Mouse (Mus musculus) lung, adult 18-20 months (tissue): ENCODE measurements at regions not wholly inside any gene's neighbourhood (a gene's known extent, or its start where the extent isn't known, plus 50 kb on each side); places are given as distances from the start of the nearest gene placed in this dataset.

Source experiments
- DNase-seq, 2 experiments: peaks; one replicate each; pipeline ENCODE4 v3.0.0; 2022; ENCODE audit warnings: mixed read lengths in 2 of 2

DNA sequence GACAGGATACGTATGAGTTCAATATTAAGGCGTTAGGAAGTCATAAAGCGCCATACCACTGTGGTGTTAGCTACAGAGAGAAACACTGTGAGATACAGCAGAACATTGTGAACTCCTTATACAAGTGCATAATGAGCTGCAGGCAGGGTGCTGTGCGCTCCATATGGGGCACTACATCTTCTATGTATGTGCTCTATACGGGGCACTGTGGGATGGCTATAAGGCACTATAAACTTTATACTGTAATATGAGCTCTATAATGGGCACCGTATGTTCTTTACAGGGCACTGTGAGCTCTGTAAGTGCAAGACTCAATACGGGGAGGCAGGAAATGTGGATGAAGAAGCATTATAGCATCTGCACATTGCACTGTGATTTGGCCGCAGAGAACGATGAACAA, 183.2 kb upstream of the Krr1 start:
- DNase-seq, result no peak

DNA sequence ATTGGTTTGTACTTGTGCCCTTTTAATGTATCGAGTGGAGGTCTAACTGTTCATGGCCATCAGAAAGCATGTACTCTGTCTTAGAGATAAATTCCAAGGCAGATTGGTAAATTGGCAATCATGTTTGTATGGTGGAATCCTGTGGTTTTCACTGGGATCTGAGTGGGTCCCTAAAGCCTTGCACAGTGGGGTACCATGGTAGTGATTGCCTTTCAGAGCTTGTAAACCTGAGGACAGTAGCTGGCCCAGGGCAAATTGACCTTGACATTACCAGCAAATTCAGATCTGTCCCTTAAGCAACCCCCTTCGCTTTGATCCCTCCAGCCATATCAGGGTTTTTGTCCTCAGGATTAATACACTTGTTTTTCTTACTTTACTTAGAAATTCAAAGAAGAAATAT, 181.6 kb upstream of the Krr1 start:
- no peak for DNase-seq

DNA sequence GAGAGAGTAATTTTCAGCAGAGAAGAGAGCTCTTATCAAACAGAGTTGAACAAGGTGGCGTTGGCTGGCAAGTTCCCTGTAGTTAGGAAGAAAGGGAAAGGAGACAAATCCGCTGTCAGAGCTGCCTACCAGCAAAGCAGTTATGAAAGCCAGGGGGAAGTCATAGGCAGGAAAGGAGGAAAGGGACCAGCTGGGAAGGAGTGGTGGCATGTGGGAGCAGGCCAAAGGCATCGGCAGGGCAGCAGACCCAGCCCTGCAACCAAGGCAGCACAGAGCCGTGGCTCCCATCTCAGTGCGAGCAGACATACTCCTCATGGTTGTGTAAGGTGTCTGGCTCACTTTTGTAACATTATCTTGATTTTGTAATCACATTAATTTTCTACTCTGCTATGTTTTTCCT, 177.4 kb upstream of the Krr1 start:
- DNase-seq, result peak; percentile 45 to 62

DNA sequence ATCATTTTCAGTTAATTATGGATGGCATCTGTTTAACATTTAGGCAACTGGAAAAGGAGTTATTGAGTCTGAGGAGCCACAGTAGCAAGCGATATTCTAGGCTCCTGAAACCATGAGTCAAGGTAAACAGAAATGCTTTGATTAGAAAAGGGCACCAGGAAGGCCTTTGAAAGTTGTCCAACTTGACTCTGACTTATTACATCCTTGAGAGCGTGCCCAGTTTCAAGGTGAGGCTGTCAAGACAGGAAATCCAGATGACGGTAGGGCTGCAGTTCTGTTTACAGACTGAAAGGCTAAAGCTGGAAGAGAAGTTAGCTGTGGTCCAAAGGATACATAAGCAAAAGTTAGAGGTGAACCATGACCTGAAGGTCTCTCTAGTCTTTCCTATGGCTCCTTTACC, 176.7 kb upstream of the Krr1 start:
- peak in 1 of 2 experiments; percentile 58 for DNase-seq

DNA sequence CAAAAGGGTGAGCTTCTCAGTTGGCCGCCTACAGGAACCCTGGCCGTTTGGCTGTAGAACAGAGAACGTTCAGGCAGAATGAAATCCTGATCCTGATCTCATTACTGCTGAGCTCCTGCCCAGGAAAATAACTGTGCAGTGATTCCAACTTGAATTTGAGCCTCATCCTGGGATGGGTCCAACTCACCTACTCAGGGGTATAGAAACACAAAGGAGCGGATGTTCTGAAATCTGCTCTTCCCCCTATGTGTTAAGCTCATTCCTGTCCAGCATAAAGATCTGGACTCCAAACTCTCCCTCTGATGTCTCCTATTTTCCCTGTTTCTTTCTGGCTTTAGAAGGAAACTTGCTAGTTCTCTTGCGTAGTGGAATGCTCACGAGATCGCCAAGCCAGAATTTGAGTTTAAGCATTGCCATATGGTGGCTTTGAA, 173.6 kb upstream of the Krr1 start:
- DNase-seq, result no peak

DNA sequence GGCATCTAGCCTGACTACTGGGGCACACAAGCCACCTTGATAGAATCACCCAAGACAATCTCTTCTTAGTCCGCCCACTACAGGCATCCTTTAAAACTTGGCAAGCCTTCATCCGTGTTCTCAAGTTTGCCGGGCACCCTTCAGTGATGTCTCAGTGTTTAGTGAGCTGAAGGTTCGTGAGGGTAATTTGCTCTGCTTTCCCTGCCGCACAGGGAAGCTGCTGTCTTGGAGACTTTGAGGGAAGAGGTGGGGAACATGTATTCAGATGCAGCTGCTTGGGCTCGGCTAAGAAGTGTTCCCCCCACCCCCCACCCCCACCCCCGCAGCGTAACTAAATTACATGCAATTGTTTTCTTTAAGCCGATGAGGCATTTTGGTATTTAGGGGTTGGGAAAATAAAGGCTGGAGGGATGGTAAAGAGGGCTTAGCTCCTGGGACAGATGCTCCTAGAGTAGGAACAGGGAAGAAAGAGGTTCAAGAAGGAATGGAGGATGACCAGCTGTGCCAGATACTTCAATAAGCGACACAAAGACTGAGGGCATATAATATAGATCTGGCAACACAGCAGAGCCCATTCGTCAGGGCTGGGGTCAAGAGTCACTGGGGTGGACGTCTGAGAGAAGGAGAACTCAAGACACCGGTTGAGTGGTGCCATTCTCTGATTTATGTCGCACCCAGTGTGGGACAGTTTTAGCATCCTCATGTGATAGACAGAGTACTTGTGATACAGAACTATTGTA, 172.4 kb upstream of the Krr1 start:
- no peak for DNase-seq

DNA sequence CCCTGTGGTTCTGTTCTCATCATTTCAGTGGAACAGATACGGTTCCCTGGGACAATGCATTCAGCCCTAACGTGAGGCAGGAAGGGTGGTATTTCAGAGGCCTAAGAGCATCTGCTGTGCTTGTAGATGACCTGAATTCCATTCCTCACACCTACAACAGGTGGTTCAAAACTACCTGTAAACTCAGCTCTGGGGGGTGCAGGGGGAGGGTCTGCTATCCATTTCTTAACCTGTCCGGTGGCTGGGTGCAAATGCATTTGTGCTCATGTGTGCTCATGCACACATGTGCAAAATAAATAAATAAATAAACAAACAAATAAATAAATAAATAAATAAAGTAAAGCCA, 171.9 kb upstream of the Krr1 start:
- no peak for DNase-seq

DNA sequence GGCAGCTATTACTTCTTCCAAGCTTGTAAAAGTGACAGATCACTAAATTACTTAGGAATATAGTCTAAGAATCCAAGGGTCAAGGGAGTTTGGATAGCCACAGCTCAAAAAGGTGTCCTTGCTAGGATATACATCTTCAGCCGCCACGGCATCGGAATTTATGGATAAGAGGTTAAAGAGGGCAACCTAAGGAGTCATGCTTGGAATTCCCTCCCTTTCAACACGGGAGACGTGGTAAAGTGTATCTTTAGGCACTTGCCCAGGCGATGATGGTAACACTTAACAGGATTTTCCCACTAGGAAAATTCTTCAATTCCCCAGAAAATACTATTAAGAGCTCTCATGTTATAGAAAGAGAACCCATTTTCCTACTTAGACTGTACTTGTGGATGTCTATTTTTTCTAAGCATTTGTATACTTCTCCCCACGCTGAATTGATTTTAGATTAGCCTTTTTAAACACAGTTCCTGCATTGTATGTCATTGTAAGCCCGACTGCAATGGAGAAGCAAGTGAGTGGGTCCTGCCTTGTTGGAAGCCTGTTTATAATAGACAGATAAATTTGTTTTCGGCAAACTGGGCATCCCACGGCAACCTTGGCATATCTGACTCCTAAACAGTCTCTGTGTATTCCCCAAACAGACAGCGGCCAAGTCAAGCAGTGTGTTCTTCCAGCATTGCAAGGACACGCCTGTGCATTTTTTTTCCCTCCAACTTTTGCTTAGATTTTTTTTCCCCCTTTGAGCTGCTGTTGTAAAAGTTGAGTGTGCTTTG, 171.3 kb upstream of the Krr1 start:
- no peak for DNase-seq

DNA sequence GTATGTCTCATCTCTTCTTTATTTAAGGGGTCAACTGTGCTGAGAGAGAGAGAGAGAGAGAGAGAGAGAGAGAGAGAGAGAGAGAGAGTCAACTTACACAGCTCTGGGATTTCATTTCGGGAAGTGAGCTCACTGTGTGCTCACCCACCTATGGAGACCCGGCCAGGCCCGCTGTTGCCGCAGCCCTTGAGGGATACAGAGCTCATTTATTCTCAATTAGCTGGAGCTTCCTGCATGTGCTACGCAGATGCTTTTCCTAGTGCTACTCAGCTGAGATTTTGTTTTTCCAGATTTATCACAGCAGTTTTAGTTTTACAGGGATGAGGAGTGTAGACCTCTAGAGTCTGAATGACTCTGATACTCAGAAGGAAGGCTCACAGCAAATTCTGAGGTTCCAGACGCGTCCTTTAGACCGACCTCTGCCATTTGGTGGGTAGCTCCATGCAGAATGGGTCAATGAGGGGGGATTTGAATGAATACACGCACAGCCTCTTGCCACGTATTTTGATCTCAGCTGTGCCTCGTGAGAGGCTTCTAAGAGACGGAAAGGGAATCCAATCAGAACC, 170.6 kb upstream of the Krr1 start:
- DNase-seq, result no peak

DNA sequence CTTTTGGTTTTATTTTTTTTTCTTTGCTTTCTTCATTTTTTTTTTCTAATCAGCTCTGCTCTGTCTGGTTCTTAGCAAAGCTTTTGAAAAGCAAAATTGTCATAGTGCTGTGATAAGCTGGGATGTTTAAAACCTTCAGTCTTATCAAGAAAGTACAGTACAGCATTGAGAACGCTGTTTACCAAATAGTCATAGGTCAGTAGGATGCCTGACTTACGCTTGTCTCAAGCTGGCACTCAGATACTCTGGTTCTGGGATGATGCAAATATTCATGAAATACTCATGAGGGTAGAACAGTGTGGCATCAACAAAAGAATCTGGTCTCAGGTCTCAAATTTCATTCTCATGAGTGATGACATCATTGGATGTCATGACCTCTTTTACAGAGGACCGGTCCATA, 166.1 kb upstream of the Krr1 start:
- no peak for DNase-seq

DNA sequence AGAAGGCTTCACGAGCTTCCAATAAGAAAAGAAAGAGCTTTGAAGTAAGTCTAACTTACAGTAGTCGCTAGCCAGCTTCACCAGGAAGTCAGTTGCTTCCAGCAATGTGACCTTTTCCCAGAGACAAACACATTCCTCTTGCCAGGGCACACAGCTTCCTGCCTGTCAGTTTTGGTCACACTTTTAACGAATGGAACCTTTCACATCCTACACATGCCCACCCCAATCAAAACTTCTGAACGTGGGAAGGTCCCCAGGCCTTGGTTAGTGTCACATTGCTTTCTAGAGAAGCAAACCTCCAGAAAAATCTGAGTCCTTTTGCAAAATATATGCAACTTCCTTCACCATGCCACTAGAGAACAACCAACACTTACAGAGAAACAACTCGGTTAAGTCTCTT, 165.5 kb upstream of the Krr1 start:
- no peak for DNase-seq

DNA sequence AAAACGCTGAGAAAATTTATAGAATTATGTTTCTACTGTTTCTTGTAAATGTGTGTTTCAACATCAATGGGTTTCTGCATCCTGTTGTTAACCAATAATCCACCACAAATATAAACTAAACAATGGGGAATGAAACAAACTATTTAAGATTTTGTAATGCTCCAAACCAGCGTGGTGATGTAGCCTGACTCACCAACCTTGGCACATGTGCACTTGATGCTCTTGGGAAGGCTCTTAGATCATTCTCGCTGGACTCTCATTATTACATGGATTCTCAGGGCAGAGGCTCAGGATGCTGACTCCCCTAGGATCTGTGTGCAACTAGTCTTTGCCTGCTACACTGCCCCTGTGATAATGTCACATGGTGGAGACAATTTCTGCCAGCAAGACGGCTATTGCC, 158.7 kb upstream of the Krr1 start:
- DNase-seq, result no peak

DNA sequence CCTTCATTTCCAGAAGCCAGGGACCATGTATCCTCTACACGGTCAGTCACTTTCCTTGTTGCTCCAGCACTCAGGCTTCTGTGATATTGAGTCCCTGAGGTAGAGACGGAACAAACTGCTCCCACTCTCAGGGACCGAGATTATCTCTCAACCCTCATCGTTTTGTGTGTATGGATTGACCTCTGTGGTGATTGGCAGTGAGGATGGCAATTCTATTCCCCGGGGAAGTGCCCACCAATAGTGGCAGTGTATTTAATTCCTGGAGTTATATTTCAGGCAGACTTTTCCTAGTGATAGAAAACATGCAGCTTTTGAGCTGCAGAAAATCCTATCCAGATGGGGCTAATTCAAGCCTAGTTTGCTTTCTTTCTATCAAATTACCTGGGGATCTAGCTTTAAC, 157.8 kb upstream of the Krr1 start:
- DNase-seq, result no peak

DNA sequence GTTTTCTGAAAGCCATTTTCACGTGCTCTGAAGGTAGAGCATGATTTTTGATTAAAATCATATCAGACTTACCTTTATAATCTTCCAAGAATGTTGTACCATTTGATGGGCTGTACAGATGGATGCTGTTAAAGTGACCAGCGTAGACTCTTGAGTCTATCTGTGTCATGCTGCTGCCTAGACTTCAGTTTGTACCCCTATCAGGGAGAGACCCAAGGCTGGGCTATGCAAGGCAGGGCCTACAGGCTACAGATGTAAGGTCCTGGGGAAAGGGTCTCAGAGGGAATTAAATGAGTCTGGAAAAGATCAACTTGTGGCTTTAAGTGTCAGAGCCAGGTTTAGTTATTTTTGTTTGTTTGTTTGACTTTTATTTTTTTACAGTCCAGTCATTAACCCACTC, 157.3 kb upstream of the Krr1 start:
- no peak for DNase-seq

DNA sequence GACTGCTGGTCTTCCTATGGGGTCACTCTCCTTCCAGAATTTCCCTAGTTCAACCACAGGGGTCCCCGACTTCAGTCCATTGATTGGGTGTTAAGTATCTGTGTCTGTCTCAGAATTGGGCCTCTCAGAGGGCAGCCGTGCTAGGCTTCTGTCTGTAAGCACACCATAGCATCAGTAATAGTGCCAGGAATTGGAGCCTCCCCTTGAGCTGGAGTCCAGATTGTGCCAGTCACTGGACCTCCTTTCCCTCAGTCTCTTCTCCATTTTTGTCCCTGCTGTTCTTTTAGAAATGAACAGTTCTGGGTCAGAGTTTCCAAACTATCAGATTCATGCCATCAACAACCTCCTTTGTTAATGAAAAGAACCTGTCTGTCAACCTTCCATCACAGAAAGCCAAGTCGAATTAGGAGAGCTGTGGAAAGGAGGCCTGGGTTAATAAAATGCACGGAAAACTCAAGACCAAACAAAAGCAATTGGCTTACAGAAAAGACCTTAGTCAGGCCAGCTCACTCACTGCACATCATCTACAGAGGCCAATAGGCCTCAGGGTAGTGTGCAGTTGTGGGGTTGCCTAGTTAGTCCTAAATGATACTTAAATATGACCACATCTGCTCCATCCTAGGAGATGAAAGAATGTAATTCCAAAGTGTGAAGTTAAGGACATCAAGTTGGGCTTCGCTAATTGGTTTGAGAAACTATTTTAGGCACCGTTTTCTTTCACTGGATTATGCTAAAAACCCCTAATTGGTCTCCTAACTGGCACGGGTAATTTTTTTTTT, 156.5 kb upstream of the Krr1 start:
- DNase-seq, result no peak

DNA sequence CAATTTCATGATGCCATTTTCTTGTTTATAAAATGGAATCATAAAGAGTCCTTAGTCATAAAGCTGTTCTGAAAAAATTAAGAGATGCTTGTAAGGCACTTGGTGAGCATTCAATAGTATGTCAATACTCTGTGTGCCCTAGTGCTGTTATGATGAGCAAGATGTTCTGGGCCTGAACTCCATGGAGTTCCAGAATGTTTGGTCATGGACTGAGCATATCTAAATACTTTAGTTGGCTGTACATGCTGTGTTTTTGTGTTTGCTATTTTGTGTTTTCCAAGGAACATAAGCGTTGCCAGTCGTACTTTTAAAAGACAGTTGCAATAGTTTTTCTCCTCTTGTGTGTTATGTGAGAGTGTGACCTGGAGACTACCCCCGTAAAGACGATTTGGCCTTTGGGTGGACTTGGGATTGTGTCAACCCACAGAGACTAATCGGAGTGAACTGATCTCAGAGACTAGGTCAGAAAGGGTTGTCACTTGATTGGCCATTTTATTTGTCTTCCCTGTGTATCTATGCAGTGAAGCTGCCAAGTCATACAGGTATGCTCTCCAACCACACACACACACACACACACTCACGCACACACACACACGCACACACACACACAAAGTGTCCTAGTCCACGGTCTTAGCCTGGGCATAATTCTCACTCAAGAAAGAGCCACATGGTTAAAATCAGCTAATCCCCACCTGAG, 152.6 kb upstream of the Krr1 start:
- DNase-seq, result no peak

DNA sequence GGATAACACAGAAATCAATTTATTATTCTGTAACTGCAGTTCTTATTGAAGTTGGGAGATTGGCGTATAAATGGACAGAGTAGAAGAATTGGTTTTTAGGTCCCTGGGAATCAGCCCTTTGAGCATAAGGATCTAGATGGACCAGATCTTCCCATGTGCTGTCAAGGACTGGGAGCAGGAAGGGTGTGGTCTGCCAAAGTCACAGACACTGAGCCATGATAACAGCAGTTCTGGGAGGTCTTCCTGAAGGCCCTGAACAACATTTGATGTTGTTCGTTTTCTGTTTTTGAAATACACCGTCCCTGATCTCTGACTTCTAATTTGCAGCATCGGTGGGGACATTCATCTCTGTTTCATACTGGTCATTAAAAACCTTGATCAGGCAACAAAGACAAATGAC, 147.6 kb upstream of the Krr1 start:
- no peak for DNase-seq

DNA sequence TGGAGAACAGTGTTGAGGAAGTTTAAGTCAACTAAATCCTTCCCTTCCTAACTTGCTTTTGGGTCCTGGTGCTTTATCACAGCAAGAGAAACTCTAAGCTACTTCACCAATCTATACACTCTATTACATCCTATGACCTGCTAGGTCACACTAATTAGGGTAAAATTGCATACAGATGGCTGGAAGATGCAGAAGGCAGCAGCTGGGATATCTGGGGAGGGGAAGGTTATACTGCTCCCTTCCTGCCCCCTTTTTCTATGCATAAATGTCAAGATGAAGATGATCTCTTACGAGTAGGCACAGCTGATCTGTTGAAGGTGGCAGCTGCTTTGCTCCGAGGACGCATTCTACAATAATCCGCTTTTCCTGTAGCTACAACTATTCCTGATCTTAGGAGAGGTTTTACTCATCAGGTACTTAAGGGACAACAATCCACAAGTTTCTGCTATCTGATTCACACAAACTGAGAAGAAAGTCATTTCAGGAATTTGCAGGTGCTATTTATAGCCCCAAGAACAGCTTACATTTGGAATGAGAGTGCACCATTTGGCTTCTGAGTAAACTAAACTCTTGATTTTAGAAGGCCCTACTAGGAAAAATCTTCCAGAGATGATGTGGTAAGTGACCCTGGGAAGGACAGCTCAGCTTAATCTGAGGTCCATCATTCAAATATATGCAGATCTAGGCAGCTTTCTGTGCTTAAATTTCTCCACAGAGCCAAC, 146.3 kb upstream of the Krr1 start:
- no peak for DNase-seq

DNA sequence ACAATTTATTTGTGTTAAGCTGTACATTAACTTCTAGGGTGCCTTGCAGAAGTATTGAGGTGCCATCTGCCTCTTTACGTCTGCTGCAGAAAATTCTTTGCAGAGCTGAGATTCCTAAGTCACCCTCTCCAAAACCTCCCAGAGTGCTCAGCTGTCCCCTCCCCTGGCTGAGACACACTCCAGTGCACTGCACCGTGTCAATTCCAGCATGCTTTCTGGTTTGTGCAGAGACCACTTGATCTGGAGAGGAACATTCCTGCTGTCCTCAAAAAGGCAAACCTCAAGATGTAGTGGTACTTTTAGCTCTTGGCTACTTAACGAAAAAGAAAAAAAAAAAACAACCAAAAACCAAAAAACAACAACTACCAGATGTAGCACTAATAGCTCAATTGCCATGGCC, 145.2 kb upstream of the Krr1 start:
- DNase-seq, result peak; percentile 61 to 69

DNA sequence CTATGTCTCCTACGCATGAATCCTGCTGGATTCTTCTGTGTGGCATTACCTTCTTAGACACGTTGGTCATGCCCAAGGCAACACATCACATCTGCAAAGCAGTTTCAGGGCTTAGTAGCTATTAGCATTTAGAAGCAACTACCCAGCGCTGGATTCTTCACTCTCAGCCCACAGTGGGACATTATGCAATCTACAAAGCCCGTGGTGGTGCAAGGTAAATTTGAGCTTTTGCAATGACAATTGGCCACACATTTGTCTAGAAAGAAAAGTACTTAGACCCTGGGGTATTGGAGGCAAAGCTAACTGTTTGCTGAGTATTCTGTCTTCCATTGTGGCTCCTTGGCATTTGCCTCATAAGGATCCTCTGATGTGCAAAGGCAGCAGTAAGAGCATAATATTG, 144.5 kb upstream of the Krr1 start:
- DNase-seq, result peak; percentile 20 to 33

DNA sequence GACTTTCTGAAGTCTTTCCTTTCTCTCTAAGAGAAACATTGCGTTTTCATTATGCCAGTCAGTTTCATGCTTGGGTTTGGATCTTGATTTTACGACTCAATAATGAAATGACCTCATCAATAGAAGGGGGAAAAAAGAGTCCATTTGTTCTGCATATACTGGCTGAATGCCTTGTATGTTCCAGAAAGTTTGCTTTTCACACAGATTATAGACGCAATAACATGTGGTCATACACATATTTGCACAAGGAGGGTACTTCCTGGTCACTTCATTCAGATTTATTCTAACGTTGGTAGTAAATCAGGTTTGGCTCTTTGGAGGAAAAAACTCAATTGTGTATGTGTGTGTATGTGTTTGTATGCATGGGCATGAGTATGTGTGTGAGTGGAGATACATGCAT, 143.9 kb upstream of the Krr1 start:
- no peak for DNase-seq

DNA sequence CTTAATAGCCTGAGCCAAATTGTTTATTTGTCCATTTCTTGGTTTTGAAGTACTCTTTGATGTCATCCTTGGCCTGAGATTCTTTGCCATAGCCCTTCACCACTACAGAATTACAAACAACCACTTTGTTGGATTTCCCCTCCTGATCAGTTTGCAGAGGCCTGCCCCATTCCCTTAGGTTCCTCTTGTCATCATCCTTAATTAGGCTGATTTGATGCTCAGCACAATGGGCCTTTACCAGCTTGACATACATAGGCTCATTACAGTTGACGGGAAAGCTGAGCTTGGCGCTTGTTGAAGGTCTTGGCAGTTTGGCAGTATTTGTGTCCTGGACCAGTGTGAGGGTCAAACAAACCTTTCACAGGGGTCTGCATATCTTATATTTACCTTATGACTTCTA, 143.2 kb upstream of the Krr1 start:
- no peak for DNase-seq
